Mouse (Mus musculus) liver, postnatal 0 days (tissue): ENCODE measurements around the gene Gm17324. TPM values are rescaled to one million over a fixed set of nuclear protein-coding genes. Genes with fewer than 3 reads are reported as not detected.
"Not testable (repeated sequence)": the region's sequence is repeated elsewhere in the genome, so short reads cannot be mapped to it uniquely, and the experiment has no call there.

Experiments
- ATAC-seq: fragments of 200-750 bp; cut with Nextera tagmentation; 2 replicates; pipeline ENCODE4 v1.8.0; 2017; ENCODE audit warnings: mild to moderate bottlenecking, moderate library complexity
- DNase-seq: peaks from one replicate; pipeline ENCODE4 v3.0.0-alpha.2; 2016
- H3K27ac ChIP-seq: fragments of 300-500 bp; sonication (generic); 2 replicates; pipeline ENCODE4 v1.5.1; 2014; ENCODE audit warnings: antibody characterized with exemption, moderate library complexity, mild to moderate bottlenecking, low read depth
- H3K27me3 ChIP-seq: fragments of 300-500 bp; sonication (generic); 2 replicates; pipeline ENCODE4 v1.6.1; 2014; ENCODE audit warnings: low read length, control low read depth, mixed read lengths; ENCODE audit not compliant: insufficient read depth
- H3K36me3 ChIP-seq: fragments of 300-500 bp; sonication (generic); replicated peaks from 2 replicates; pipeline ENCODE4 v1.6.1; 2014; ENCODE audit warnings: mild to moderate bottlenecking, control low read depth, low read length, moderate library complexity, mixed read lengths; ENCODE audit not compliant: insufficient read depth
- H3K4me1 ChIP-seq: fragments of 300-500 bp; sonication (generic); 2 replicates; pipeline ENCODE4 v1.6.1; 2014; ENCODE audit warnings: antibody characterized with exemption, mild to moderate bottlenecking, control low read depth; ENCODE audit not compliant: insufficient read depth
- H3K4me2 ChIP-seq: fragments of 300-500 bp; sonication (generic); 2 replicates; pipeline ENCODE4 v1.6.1; 2014; ENCODE audit warnings: low read depth, mild to moderate bottlenecking, low read length, moderate library complexity, mixed read lengths
- H3K4me3 ChIP-seq: fragments of 300-500 bp; sonication (generic); 2 replicates; pipeline ENCODE4 v1.5.1; 2014; ENCODE audit warnings: low read depth, low read length
- H3K9ac ChIP-seq: fragments of 300-500 bp; sonication (generic); replicated peaks from 2 replicates; pipeline ENCODE4 v1.6.1; 2014; ENCODE audit warnings: mild to moderate bottlenecking, moderate library complexity
- H3K9me3 ChIP-seq: fragments of 300-500 bp; sonication (generic); 2 replicates; pipeline ENCODE4 v1.6.1; 2016; ENCODE audit warnings: mild to moderate bottlenecking, control low read depth, low read length, mixed read lengths
- CTCF ChIP-seq: sonication (generic); IDR thresholded peaks from 2 replicates; pipeline ENCODE4 v1.5.1; 2016; ENCODE audit warnings: antibody characterized with exemption, low read depth
- EP300 ChIP-seq: IDR thresholded peaks from 2 replicates; pipeline ENCODE4 v1.6.1; 2016; ENCODE audit warnings: antibody characterized with exemption, low read depth, mild to moderate bottlenecking
- WGBS: fragments of 180-500 bp; shearing (Covaris S2); extraction: QIAGEN DNeasy Blood & Tissue Kit; methylation state at CpG from one replicate; pipeline ENCODE4 v1.1.7; 2014; ENCODE audit not compliant: insufficient replicate concordance; 5-methylcytosine and 5-hydroxymethylcytosine counted together
- polyA plus RNA-seq: library from polyadenylated mRNA; unstranded; fragments of >200 nt; fragmentation: Nextera tagmentation; extraction: Ambion mirVana; gene quantifications from 2 replicates; pipeline ENCODE4 v1.2.1, GENCODE M21; 2015

Gm17324 gene
- polyA plus RNA-seq, 1 experiment from 2014 or later: 0.75 TPM

DNA sequence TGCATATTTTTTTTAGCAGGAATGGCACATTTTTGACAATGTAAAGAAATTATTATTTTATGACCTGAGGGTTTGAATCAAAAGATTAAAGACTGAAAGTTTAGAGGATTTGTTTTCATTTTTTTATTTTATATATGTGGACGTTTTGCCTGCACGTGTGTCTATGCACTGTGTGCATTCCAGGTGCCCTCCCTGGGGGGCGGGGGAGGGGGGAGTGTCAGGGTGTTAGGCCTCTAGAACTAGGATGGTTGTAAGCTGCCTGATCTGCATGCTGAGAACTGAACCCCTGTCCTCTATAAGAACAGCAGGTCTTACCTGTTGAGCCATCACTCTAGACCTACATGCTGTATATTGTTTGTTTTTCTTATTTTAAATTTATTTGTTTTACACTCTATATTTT is 36.1 kb upstream of the Gm17324 start:
- H3K4me1 ChIP-seq: peaks cover 12% of the 10 kb centered on the region
- no peak for TF ChIP-seq EP300
- TF ChIP-seq CTCF: no peak
- no peak overlapping the region for H3K4me2 ChIP-seq
- H3K27me3 ChIP-seq: no peaks in the 10 kb centered on the region
- no peaks in the 10 kb centered on the region for H3K36me3 ChIP-seq
- ATAC-seq (no peak), DNase-seq (no peak)
- H3K9me3 ChIP-seq: no peaks in the 10 kb centered on the region
- 79% methylated on average over 3 of the region's 3 CpGs for WGBS
- no peak overlapping the region for H3K4me3 ChIP-seq
- no peak overlapping the region for H3K27ac ChIP-seq
- H3K9ac ChIP-seq: no peak overlapping the region

DNA sequence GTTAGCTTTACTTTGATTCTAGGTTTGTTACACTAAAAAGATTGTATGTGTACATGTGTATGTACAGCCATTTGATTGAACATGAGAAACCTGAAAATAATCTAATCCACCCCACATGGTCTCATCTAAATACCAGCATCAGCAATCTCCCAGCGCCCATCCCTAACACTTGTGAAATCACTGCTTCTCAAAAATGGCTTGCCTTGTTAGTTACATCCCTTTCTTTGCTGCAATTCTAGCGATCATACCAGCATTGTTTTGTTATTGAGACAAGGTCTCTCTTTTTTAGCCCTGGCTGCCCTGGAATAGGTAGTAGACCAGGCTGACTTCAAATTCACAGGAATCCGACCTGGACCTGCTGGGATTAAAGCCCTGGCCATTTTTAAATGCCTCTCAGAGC is 33.8 kb upstream of the Gm17324 start:
- H3K9me3 ChIP-seq: no peaks in the 10 kb centered on the region
- H3K4me2 ChIP-seq: peak overlapping the region; percentile 84
- DNase-seq (no peak), ATAC-seq (no peak)
- peak overlapping the region; percentile 94 for H3K4me3 ChIP-seq
- peaks cover 10% of the 10 kb centered on the region for H3K4me1 ChIP-seq
- H3K27me3 ChIP-seq: no peaks in the 10 kb centered on the region
- WGBS: 21% methylated on average over 3 of the region's 3 CpGs
- peak overlapping the region; percentile 77 for H3K9ac ChIP-seq
- TF ChIP-seq EP300 (no peak), CTCF (no peak)
- H3K36me3 ChIP-seq: peaks cover 19% of the 10 kb centered on the region
- H3K27ac ChIP-seq: peak overlapping the region; percentile 94

DNA sequence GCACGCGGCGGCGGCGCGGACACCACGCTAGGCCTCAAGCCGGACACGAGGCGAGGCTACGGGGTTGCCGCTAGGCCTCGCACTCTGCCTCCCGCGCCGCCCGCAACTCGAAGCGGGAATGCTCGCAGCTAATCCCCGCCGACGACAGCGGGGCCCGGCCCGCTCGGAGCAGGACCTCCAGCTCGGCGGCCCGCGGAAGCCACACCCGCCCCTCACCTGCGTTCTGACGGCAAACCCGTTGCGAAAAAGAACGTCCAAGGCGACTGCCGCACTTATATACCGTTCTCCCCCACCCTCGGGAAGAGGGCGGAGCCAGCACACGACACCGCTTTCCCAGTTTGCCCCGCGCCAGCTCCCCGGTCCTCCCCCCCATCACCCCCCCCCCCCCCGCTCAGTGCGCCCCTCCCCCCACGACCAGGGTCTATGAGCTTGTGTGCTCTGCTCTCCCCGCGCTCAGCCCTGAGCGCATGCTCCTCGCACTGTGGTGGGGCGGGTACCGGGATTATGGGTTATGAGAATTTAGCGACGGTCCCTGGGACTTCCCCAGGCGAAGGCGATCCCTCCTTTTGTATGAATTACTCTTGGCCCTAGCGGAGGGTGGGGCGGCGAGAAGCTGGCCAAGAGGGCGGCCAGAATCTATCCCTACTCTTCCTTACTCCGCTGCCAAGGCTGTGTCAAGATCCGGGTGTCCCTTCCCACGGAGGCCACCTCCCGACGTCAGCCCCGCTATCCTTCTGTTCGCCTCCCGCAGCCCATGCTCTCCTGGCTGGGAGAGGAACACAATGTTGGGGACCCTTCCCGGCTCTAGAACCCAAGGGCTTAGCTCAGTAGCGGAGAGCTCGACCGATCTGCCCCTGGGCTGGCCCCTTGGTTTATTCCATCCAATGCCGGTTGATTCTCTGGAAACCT is 33.1 kb upstream of the Gm17324 start:
- WGBS: under 1% methylated on average over 70 of the region's 77 CpGs
- peak; percentile 90 for ATAC-seq
- Histone ChIP-seq H3K27ac (peak overlapping the region; percentile 99), H3K9ac (peak overlapping the region; percentile 99), H3K4me1 (peaks cover 10% of the 10 kb centered on the region), H3K4me3 (peak overlapping the region; percentile 94), H3K27me3 (no peaks in the 10 kb centered on the region), H3K4me2 (peak overlapping the region; percentile 84), H3K9me3 (no peaks in the 10 kb centered on the region), H3K36me3 (peaks cover 25% of the 10 kb centered on the region)
- DNase-seq: peak; percentile 95
- TF ChIP-seq CTCF (0 out of 2 replicates have a peak, but pooled peaks have one; percentile 5), EP300 (0 out of 2 replicates have a peak, but pooled peaks have one; percentile 36)

DNA sequence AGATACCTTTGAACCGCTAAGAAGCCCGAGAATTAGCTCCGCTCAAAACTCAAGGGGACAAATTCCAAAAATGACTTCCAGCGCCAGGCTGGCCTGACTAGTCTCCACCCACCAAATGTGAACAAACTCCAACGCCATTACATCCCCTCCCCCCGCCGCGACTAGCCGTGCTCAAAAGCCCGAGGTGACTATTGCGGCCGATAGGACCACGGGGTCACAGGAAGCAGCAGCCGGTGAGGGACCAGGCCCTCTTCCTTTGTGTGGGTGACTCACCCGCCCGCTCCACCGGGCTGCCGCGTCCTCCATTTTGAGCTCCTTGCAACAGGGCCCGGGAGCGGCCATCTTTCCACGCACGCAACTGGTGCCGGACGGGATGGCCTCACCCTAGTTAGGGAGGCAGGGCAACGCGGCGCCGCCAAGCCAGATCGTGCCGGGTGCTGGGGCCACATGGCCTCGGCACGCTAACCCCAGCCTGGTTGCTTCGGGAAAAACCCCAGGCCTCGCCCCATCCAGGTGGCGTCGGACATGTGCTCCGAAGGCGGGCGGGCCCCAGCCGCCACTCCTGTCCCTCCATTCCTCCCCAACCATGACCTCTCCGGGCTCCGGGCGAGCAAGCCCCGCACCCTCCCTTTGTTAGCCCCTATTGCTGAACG is 32.2 kb upstream of the Gm17324 start:
- H3K9me3 ChIP-seq: no peaks in the 10 kb centered on the region

DNA sequence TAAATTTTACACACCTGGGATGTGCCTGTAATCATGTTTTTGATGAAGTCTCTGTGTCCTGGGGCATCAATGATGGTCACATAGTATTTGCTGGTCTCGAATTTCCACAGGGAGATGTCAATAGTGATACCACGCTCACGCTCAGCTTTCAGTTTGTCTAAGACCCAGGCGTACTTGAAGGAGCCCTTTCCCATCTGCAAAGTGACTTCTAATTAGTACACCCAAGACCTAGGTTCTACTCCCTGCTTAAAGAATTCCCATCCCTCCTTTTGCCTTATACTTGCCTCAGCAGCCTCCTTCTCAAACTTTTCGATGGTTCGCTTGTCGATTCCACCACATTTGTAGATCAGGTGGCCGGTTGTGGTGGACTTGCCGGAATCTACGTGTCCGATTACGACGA is 31.6 kb upstream of the Gm17324 start:
- Histone ChIP-seq H3K27ac (peak overlapping the region; percentile 99), H3K4me2 (peak overlapping the region; percentile 84), H3K36me3 (peaks cover 32% of the 10 kb centered on the region), H3K4me3 (peak overlapping the region; percentile 94), H3K9ac (peak overlapping the region; percentile 99)
- H3K4me1 ChIP-seq, DNase-seq, H3K9me3 ChIP-seq, ATAC-seq, H3K27me3 ChIP-seq: not testable (repeated sequence)
- 2% methylated on average over 13 of the region's 13 CpGs for WGBS

More for the DNA sequence above, 32.2 kb upstream of the Gm17324 start:
- TF ChIP-seq CTCF (no peak), EP300 (no peak)
- Histone ChIP-seq H3K9ac (peak overlapping the region; percentile 99), H3K4me1 (peaks cover 10% of the 10 kb centered on the region), H3K27ac (peak overlapping the region; percentile 99), H3K36me3 (peaks cover 31% of the 10 kb centered on the region), H3K27me3 (no peaks in the 10 kb centered on the region), H3K4me3 (peak overlapping the region; percentile 94), H3K4me2 (peak overlapping the region; percentile 84)
- DNase-seq: peak; percentile 86
- under 1% methylated on average over 46 of the region's 46 CpGs for WGBS
- peak; percentile 56 for ATAC-seq

DNA sequence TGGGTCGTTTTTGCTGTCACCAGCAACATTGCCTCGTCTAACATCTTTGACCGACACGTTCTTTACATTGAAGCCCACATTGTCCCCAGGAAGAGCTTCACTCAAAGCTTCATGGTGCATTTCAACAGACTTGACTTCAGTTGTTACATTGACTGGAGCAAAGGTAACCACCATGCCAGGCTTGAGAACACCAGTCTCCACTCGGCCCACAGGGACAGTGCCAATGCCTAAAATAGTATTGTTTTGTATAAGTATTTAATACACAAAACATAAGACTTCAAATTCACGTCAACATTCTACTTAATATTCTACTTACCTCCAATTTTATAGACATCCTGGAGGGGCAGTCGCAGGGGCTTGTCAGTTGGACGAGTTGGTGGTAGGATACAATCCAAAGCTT is 30.7 kb upstream of the Gm17324 start:
- not testable (repeated sequence) for H3K27me3 ChIP-seq, H3K4me1 ChIP-seq, ATAC-seq, DNase-seq, H3K9me3 ChIP-seq
- peak overlapping the region; percentile 84 for H3K4me2 ChIP-seq
- peak overlapping the region; percentile 51 for H3K9ac ChIP-seq
- H3K27ac ChIP-seq: 0 out of 2 replicates have a peak overlapping the region, but pooled peaks have one; percentile 18
- 29% methylated on average over 8 of the region's 8 CpGs for WGBS
- H3K4me3 ChIP-seq: peak overlapping the region; percentile 94
- H3K36me3 ChIP-seq: peaks cover 40% of the 10 kb centered on the region

DNA sequence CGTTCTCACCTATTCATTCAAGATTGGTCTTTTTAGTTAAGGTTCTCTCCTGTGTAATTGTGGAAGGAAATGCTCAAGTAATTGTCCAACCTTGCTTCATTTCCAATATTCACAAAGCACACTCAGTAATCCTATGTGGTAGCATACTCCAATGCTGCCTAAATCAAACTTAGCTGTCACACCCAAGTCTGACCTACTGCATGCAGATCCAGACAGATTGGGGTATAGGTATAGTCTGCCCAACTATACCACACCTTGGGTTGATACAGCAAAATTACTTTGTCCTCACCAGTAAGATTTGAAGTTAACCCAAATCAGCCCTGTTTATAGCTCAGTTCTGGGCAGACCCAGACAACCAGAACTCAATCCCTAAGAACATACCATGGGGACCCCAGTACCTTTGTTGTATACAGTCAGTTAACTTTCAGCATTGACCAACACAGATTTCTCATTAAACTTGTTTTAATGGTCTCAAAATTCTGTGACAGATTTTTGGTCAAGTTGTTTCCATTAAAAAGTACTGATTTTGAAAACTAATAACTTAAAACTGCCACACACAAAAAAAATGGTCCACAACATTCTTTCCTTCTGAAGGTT is 29.5 kb upstream of the Gm17324 start:
- H3K4me3 ChIP-seq, ATAC-seq, DNase-seq, H3K4me1 ChIP-seq, H3K9me3 ChIP-seq, H3K4me2 ChIP-seq, H3K9ac ChIP-seq, H3K27me3 ChIP-seq: not testable (repeated sequence)
- 70% methylated on average over 1 of the region's 1 CpGs for WGBS
- Histone ChIP-seq H3K27ac (0 out of 2 replicates have a peak overlapping the region, but pooled peaks have one; percentile 16), H3K36me3 (peaks cover 47% of the 10 kb centered on the region)
